Mouse (Mus musculus): ENCODE measurements around the gene Gm44511. TPM values are rescaled to one million over a fixed set of nuclear protein-coding genes. Genes with fewer than 3 reads are reported as not detected.
"Not testable (repeated sequence)": the region's sequence is repeated elsewhere in the genome, so short reads cannot be mapped to it uniquely, and the experiment has no call there.

Gene Gm44511
- polyA plus RNA-seq, 1 experiment, result not detected

DNA sequence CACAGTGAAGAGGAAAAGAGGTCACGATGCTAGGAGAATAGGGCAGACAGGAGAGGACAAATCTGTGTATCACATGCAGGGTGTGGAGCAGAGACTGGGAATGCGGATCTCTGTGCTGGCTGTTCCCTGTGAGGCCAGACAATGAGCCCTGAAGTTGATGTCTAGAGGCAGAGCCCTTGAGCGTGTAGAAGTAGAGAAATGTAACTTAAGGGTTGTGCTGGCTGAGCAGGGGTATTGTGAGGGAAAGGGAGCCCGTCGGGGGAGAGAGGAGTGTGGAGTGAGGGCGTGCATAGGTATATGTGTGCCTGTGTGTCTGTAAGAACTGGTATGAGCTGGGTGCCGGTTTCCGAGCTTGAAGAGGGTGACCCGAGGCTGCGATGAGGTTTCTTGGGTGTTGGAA is 23.6 kb downstream of the Gm44511 start:
- peak; percentile 26 to 51 for DNase-seq (ENCODE audit: extremely low spot score in 1 of 2, low spot score in 1 of 2)

DNA sequence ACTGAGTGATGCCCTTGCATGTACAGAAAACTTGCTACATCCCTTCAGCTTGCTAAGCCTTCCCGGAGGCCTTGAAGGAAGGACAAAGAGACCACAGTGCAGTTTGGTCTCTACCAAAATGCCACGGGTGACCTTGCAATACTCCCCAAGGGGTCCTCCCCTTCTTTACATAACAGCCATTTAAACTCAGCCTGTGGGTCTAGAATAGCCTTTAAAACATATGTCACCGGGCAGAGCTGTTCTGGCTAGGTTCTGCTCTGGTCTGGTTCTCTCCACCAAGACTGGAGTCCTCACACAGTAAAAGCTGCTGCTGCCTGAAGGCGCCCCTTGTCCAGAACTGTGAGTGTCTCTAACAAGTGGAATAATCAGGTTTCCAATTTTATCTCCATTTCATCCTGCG is 25.4 kb downstream of the Gm44511 start:
- not testable (repeated sequence) for DNase-seq (ENCODE audit: extremely low spot score in 1 of 2, low spot score in 1 of 2)

DNA sequence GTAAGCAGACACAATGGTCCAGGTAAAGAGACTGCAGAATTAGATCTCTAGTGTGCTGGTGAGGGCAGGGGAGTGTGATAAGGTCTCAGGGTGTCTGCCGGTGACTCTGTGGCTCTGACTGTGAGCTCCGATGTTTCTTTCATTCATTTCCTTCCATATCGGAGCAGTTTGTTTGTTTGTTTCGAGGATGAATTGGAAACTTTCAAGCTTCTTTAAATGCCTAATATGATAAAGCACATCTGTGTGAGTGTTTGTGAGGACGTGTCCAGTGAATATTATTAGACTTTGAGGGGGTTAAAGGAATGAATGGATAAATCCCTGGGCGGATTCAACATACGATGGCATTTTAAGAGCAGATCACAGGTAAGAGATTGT is 26.2 kb downstream of the Gm44511 start:
- peak in 1 of 2 experiments; percentile 7 for DNase-seq (ENCODE audit: extremely low spot score in 1 of 2, low spot score in 1 of 2)

DNA sequence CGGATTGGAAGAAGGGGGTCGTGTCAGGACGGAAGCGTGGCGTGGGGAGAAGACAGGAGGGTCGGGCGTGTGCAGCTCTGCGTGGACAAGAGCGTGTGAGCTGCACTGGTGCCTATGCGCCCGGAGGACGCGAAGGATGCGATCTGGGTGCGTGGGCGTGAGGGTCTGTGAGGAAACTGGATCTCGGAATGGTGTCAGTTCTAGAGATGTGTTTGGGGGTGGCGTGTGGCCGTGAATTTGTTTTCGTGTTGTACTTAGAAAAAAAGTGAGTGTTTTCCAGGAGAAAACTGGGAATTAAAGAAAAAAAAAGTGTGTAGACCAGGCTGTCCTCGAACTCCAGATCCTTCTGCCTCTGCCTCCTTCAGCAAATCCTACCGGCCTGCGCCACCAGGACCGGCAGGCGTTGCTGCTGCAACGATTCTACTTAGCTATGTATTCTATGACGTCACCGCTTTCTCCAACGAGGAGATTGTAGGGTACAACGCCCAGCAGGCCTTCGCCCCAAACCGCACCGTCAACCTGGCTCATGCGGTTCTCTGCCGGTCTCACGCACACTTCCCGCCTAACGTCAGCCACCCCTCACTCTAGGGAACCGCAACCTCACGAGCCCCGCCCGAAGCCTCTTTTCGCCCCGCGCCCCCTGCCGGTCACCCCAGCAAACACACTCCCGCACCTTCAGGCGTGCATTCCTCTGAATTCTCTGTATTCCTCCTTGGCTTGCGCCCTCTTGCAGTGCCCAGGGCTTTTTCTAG is 26.8 kb downstream of the Gm44511 start:
- DNase-seq (ENCODE audit: extremely low spot score in 1 of 2, low spot score in 1 of 2), result peak; percentile 79 to 93

DNA sequence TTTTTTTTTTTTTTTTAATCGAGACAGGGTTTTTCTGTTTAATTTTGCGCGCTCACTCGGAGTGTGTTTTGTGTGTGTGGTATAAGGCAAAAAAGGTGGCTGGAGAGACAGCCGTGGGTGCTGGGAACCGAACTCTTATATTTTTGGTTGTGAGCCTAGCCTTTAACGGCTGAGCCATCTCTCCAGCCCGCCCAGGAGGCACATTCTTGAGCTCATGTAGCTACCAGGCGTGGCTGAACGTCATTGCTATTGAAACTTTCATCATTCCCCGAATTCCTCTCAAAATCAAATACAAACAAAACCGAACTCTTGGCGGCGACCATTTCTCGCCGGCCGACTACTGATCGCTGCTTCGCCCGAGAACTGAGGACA is 27.4 kb downstream of the Gm44511 start:
- peak; percentile 59 to 87 for DNase-seq (ENCODE audit: extremely low spot score in 1 of 2, low spot score in 1 of 2)

DNA sequence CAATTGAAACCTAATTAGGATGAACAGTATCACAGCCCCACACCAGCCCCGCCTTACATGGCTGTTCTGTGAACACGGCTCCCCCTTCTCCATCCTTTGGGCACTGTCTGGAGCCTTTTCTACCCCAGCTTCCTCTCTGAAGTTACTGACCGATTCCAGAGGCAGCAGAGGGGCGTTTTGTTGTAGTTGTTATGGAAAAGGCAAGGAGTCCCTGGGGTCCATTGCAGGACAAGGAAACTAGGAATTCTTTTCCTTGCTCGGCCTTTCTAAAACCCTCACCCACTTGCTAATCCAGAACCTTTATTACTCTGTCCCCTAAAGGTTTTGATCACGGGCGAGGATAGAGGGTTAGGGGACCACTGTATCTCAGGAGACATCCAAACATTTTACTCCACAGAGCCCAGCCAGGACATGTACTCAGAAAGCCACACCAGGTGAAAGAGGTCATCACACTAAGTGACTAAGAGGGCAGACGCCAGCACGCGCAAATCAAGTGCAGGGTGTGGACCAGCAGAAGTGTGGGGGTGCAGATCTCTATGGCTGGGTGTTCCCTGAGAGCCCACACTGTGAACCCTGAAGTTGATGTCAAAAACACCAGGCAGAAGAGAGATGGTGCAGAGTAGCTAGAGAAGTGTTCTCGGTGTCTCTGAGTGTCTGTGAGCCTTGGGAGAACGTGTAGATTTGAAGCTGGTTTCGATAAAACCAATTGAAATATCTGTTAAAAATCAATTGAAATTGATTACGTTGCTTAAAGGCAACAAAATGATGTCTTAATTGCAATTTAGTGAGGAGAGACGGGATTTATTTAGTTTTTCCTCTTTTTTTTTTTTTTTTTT is 28.0 kb downstream of the Gm44511 start:
- peak in 1 of 2 experiments; percentile 27 for DNase-seq (ENCODE audit: extremely low spot score in 1 of 2, low spot score in 1 of 2)

DNA sequence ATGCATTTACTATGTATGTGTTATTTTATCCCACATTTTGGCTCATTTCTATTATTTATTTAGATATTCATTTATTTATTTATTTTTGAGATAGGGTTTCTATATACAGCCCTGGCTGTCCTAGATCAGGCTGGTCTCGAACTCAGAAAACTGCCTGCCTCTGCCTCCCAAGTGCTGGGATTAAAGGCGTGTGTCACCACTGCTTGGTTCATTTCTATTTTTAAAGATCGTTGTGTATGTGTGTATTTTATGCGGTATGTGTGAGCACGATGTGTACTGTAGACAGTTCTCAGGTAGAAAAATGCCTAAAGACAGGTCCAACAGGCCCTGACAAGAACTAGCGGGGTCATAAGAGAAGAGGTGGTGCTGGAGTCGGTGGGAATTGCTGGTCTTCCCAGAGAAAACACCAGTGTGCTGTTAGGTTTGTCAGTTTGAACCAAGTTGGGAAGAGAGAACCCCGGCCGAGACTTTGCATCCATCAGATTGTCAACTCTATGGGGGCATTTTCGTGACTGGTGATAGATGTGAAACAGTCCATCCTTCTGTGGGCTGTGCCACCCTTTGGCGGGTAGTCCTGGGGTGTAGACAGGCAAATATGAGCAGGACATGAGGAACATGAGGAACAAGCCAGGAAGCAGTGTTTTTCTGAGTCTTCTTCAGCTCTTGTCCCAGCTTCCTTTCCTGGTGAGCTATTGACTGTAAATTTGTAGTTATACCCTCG is 28.8 kb downstream of the Gm44511 start:
- no peak for DNase-seq (ENCODE audit: extremely low spot score in 1 of 2, low spot score in 1 of 2)

DNA sequence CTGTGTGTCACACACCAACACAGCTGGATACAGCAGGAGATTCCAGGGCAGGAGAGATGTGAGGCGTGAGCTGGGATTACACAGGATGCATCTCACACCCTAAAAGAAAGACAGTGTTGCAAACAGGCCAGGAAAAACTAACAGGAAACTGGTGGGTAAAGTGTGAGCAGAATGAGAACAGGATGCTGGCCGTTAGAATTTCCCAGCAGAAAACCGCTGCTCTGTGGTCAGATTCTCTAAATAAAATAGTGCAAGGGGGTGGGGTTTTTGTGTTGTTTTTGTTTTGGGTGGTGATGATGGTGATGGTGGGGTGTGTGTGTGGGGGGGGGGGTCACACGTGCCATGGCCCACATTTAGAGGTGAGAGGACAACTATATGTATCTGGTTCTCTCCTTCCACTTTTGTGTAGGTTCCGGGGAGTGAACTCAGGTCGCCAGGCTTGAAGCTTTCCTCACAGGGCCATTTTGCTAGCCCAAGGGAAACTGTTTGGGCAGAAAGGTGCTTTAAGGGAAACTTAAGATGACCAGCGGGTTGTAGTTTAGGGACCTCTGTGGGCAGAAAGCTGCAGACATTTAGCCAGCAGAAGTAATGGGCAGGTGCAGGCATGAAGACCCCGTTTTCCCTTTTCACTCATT is 29.7 kb downstream of the Gm44511 start:
- DNase-seq (ENCODE audit: extremely low spot score in 1 of 2, low spot score in 1 of 2), result no peak

DNA sequence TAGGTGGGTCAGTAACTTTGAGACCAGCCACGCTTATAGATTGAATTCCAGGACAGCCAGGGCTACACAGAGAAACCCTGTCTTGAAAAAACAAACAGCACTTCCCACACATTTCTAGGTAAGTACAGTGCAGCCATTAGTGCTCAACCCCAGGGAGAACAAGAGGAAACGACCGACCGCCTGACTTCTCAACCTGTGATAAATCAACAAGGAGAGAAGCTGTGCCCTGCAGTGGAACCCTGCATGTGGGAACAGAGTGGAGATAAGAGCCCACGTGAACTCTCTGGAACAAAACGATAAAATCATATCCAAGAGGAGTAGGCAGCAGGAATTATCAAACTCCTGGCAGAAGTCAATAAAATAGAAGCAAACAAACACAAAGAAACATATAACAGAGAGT is 32.4 kb downstream of the Gm44511 start:
- no peak for DNase-seq (ENCODE audit: extremely low spot score in 1 of 2, low spot score in 1 of 2)

DNA sequence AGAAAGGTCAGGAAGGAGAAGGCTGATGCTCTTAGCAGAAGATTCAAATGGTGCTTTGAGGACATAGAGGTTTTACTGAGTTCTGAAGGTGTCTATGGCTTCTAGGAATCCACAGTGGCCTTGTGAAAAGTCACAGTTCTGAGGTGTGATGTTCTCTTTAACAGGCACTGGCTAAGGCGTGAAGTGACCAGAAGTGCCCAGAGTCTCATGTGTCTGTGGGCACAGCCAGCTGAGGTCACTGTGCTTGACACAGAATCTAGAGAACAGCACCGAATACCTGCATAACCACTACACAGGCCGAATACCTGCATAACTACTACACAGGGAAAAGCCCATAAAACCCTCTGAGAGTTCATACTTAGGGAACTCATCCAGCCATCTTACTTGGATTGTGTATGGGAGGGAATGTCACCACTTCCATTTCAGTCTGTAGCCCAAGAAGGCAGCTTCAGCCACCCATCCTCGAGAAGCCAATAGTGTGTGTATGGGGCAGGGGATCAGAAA is 35.6 kb downstream of the Gm44511 start:
- DNase-seq (ENCODE audit: extremely low spot score in 1 of 2, low spot score in 1 of 2), result not testable (repeated sequence)

DNA sequence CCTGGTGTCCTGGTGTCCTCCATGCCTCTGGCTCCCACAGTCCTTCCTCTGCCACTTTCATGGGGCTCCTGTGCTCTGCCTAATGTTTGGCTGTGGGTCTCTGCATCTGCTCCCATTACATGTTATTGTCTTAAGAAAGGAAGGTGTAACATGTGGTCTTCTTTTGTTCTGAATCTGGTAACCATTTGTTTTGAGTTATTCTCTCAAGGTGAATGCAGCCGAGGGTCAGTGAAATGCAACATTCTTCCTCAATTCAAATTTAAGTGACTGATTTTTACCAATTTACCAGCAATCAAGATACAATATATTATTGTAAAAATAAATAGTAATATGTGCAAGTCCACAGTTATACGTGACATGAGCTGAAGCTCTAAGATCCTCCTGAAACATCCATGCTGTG is 37.0 kb downstream of the Gm44511 start, which contains the start of gene Klrb1c:
Gene Klrb1c, minus strand, starts transcription at position 101 of the 400 bp plus-strand sequence.
- no peak for DNase-seq (ENCODE audit: extremely low spot score in 1 of 2, low spot score in 1 of 2)

DNA sequence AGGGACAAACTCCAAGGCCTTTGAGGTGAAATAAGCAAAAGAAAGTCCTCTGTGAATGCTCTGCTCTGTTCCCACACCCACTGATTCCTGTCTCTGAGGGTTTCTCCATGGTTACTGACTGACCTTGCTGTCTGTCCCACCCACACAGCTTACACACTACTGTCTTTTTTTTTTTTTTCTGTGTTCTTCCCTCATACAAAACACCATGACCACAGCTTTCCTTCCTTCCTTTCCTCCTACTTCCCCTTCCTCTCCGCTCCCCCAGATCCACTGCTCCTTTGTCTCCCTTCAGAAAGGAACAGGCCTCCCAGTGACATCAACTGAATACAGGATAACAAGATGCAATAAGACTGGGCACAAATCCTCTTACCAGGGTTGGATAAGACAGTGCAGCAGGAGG is 37.6 kb downstream of the Gm44511 start:
- no peak for DNase-seq (ENCODE audit: extremely low spot score in 1 of 2, low spot score in 1 of 2)

DNA sequence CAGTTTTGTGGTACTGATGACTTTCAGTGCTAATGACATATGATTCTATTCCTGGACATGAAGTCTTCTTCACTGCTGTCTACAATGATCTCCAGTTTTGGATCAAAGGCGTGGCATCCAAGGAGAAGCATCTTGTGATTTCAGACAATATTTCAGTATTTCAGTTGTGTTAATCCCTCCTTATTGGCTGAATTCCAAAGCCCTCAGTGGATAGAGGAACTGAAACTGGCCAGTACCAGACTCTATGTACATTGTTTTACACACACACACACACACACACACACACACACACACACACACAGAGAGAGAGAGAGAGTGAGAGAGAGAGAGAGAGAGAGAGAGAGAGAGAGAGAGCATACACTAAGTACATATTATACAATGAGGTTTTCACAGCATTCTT is 39.7 kb downstream of the Gm44511 start:
- DNase-seq (ENCODE audit: extremely low spot score in 1 of 2, low spot score in 1 of 2), result not testable (repeated sequence)

DNA sequence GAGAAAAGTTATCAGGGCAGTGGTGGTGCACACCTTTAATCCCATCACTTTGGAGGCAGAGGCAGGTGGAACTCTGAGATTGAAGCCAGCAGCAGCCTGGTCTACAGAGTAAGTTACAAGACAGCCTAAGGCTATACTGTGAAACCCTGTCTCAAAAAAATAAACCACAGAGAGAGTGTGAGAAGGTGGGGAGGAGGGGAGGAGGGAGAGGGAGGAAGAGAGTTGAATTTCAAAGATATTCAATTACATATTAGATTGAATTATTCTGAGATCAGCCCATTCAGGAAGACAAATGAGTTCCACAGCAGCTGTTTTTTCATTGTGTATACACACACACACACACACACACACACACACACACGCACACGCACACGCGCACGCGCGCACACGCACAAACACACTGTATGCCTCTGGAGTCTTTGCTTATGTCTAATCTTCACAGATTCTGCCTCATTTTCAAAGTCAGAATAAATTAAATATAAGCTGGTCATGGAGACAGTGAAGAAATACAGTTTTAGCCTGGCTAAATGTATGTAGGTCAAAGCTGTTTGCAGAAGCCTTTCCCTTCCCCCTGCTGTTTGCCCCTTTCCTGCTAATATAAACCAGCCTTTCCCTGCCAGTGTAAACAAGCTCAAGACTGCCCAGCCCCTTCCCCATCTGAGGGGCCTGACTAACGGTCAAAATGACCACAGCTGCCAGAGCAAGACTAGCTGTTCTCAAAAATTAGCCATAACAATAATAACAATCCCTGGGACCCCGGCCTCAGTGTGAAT is 56.4 kb downstream of the Gm44511 start:
- no peak for DNase-seq (ENCODE audit: extremely low spot score in 1 of 2, low spot score in 1 of 2)

DNA sequence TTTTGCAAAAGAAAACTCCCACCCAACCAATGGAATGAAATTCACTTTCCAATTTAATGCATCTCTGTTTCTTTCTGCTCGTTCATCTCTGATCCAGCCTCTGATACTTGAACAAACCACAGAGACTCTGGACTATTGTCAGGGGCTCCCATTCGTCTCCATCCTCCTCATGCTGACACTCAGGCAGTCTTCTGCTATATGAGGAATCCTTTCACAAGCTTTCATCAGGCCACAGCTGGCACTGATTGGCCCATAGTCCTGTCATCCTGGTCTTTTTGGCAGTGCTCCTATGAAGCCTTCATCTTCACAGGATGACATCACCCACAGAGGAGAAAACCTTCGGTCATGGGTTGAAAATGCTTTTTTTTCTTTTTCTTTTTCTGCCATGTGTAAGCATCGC is 58.1 kb downstream of the Gm44511 start:
- no peak for DNase-seq (ENCODE audit: extremely low spot score in 1 of 2, low spot score in 1 of 2)

DNA sequence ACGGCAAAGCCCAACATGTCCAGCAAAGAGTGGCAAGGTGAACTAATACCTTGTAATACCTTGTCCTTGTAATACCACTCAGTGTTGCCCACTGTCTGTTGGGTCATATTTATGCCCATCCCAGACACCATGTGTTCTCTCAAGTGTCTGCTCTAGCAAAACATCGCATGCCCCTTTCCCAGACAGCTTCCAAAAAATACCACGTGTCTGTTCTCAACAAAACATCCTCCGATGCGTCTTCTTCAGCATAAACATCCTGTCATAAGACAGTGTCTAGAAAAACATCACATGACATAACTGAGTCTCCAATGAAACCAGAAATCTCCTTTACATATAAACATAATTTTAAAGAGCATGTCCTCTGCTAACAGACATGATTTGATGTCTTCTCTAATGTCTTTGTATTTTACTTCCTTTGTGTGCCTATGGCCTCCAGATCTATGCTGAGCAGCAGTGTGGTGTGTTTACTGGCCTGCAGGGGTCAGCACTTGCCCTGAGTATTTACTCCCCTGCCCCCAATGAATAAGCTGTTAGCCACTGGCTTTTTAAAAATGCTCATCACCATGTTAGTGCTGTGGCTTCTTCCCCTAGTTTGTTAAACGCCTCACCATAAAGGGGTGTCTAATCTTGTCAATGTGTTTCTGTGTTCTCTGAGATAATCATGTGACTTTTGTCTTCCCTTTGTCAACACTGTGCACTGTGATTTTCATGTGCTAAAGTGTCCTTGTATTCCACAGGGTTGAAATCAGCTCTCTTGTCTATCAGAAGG is 59.4 kb downstream of the Gm44511 start:
- peak in 1 of 2 experiments; percentile 53 for DNase-seq (ENCODE audit: extremely low spot score in 1 of 2, low spot score in 1 of 2)

DNA sequence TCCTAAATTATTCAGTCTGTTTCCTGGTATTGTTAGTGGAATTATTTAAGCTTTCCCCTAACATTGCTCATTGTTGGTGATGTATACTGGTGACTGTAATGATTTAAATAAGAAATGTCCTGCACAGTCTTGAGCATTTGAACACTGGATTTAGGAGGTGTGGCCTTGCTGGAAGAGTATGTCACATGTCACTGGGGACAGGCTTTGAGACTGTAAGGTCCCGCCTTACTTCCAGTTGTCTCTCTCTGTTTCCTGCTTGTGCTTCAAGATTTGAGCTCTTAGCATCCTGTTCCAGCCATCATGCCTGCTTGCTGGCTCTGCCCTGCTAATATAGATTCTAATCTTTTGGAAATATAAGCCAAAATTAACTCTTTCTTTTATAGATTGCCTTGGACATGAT is 60.9 kb downstream of the Gm44511 start:
- no peak for DNase-seq (ENCODE audit: extremely low spot score in 1 of 2, low spot score in 1 of 2)

DNA sequence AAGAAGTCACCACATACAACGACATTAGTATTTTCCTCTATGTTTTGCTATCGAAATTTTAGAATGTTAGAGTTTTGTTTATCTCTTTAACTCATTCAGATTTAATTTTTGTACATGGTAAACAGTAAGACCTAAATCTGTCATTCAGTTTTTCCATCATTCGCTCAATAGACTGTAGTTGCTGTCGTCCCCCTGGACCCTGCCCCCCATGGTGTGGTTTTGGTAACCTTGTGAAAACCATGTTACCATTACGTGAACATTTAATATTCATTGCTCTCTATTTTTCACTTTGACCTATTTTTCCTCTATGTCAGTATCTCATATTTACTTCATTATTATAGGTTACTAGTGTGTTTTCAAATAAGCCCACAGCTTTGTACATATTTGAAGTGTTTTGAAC is 61.5 kb downstream of the Gm44511 start:
- no peak for DNase-seq (ENCODE audit: extremely low spot score in 1 of 2, low spot score in 1 of 2)
